ENCODE assay signal across 26 mouse cellular contexts in genomic region chr2:14229979-14230378, GRCm38 (mm10). TPM values are rescaled to one million over a fixed set of nuclear protein-coding genes. Genes with fewer than 3 reads are reported as not detected.
DNase-seq lines count a peak whose midpoint lies in the region; ATAC-seq and TF ChIP-seq lines count a peak whose summit lies in the region.
"Had no signal": no experiment of that assay in that cellular context is flagged by ENCODE, and none has a peak within 500 bp of the region (broad histone marks: within the 10 kb centered on the region; RNA-seq: fewer than 3 reads in every experiment).

No protein-coding gene starts in this region.

- 92% methylated on average over 14 of the region's 14 CpGs for WGBS in midbrain, embryonic 11.5 days
- 92% methylated on average over 14 of the region's 14 CpGs for WGBS in midbrain, embryonic 16.5 days
- WGBS in liver, embryonic 14.5 days (ENCODE audit: insufficient replicate concordance), result 50% methylated on average over 14 of the region's 14 CpGs

- H3K4me1 ChIP-seq in midbrain, embryonic 11.5 days (ENCODE audit: control insufficient read depth, insufficient read depth, low read length), result no peaks in the 10 kb centered on the region
- H3K4me1 ChIP-seq in midbrain, embryonic 16.5 days (ENCODE audit: control insufficient read depth, insufficient read depth, low read length), result no peaks in the 10 kb centered on the region
- peaks cover 28% of the 10 kb centered on the region for H3K4me1 ChIP-seq in bone marrow macrophage, adult 2 months (ENCODE audit: control insufficient read depth, insufficient read depth, low read length)
- 0 out of 4 replicates have a peak, but pooled peaks cover 0 to 2% of the 10 kb centered on the region in 2 experiments for H3K4me1 ChIP-seq in liver, embryonic 14.5 days (replicated peaks; ENCODE audit: control insufficient read depth in 2 of 2, insufficient read depth in 2 of 2, low read length in 1 of 2)
- H3K4me1 ChIP-seq: embryonic facial prominence, embryonic 13.5 days; forebrain, embryonic 13.5 days; hindbrain, embryonic 12.5 days; midbrain, embryonic 13.5 days had no signal

- H3K4me2 ChIP-seq in midbrain, embryonic 11.5 days, result no peak overlapping the region
- H3K4me2 ChIP-seq in midbrain, embryonic 16.5 days (ENCODE audit: low read length), result no peak overlapping the region
- H3K4me2 ChIP-seq in liver, embryonic 14.5 days (ENCODE audit: low read depth), result no peak overlapping the region
- H3K4me2 ChIP-seq: embryonic facial prominence, embryonic 13.5 days; forebrain, embryonic 13.5 days; hindbrain, embryonic 12.5 days; midbrain, embryonic 13.5 days had no signal

- no peak overlapping the region for H3K27ac ChIP-seq in midbrain, embryonic 11.5 days (ENCODE audit: low read depth, low read length)
- no peak overlapping the region for H3K27ac ChIP-seq in midbrain, embryonic 16.5 days (ENCODE audit: low read length)
- peak overlapping the region; percentile 93 for H3K27ac ChIP-seq in bone marrow macrophage, adult 2 months (ENCODE audit: insufficient read depth, low read depth, low read length)
- no peak overlapping the region for H3K27ac ChIP-seq in liver, embryonic 14.5 days
- H3K27ac ChIP-seq: embryonic facial prominence, embryonic 13.5 days; forebrain, embryonic 13.5 days; heart, embryonic 10.5 days; hindbrain, embryonic 12.5 days; midbrain, embryonic 13.5 days had no signal

- H3K9me3 ChIP-seq in midbrain, embryonic 11.5 days (ENCODE audit: control insufficient read depth, low read length), result no peaks in the 10 kb centered on the region
- no peaks in the 10 kb centered on the region for H3K9me3 ChIP-seq in midbrain, embryonic 16.5 days (replicated peaks; ENCODE audit: control insufficient read depth, low read length, poor library complexity, severe bottlenecking)
- no peaks in the 10 kb centered on the region for H3K9me3 ChIP-seq in liver, embryonic 14.5 days (ENCODE audit: control insufficient read depth, low read length)
- H3K9me3 ChIP-seq: embryonic facial prominence, embryonic 13.5 days; forebrain, embryonic 13.5 days; heart, embryonic 10.5 days; hindbrain, embryonic 12.5 days; midbrain, embryonic 13.5 days had no signal

- no peak for ATAC-seq in midbrain, embryonic 11.5 days (ENCODE audit: low FRiP score)
- no peak for ATAC-seq in midbrain, embryonic 16.5 days
- no peak for ATAC-seq in liver, embryonic 14.5 days (ENCODE audit: insufficient read depth)
- ATAC-seq: forebrain, embryonic 13.5 days; intestine, postnatal 0 days; lung, postnatal 0 days; midbrain, embryonic 13.5 days had no signal

- no peak overlapping the region for H3K9ac ChIP-seq in midbrain, embryonic 11.5 days (ENCODE audit: low read length)
- H3K9ac ChIP-seq in midbrain, embryonic 16.5 days (ENCODE audit: low read depth, low read length), result no peak overlapping the region
- no peak overlapping the region for H3K9ac ChIP-seq in liver, embryonic 14.5 days (replicated peaks)
- H3K9ac ChIP-seq: embryonic facial prominence, embryonic 13.5 days; forebrain, embryonic 13.5 days; hindbrain, embryonic 12.5 days; midbrain, embryonic 13.5 days had no signal

- no peaks in the 10 kb centered on the region for H3K36me3 ChIP-seq in midbrain, embryonic 11.5 days (ENCODE audit: control insufficient read depth, insufficient read depth, low read length)
- H3K36me3 ChIP-seq in midbrain, embryonic 16.5 days (ENCODE audit: control insufficient read depth, insufficient read depth, low read length), result no peaks in the 10 kb centered on the region
- no peaks in the 10 kb centered on the region for H3K36me3 ChIP-seq in liver, embryonic 14.5 days (replicated peaks; ENCODE audit: control insufficient read depth, insufficient read depth, low read depth)
- H3K36me3 ChIP-seq: embryonic facial prominence, embryonic 13.5 days; heart, embryonic 10.5 days; hindbrain, embryonic 12.5 days; midbrain, embryonic 13.5 days had no signal

- peak; percentile 21 for DNase-seq in midbrain, embryonic 11.5 days (ENCODE audit: low spot score, missing footprints)
- no peak for DNase-seq in liver, embryonic 14.5 days (ENCODE audit: low read depth in 3 of 3, low spot score in 3 of 3)
- DNase-seq in layer of hippocampus, postnatal 10 days (ENCODE audit: low spot score in 2 of 2), result no peak
- no peak for DNase-seq in embryo, embryonic 10 days (ENCODE audit: low spot score)
- DNase-seq in left cerebral cortex, adult 11 months (ENCODE audit: low spot score), result no peak
- DNase-seq: adrenal gland, adult 2 months; cerebellum, adult 2 months; cerebellum, postnatal 25 days; embryo, embryonic 11 days; heart, postnatal 10 days; kidney, postnatal 25 days; right cerebral cortex, postnatal 25 days; spleen, adult 18-20 months; thymus, postnatal 14 days had no signal

- TF ChIP-seq CTCF in bone marrow macrophage, adult 2 months (IDR thresholded peaks at IDR 0.05; ENCODE audit: low read depth, low read length), result no peak
- no peak for TF ChIP-seq CTCF in liver, embryonic 14.5 days (IDR thresholded peaks at IDR 0.05; ENCODE audit: low read depth)

- TF ChIP-seq POLR2A in bone marrow macrophage, adult 2 months (IDR thresholded peaks at IDR 0.05; ENCODE audit: borderline replicate concordance, low read depth, low read length), result no peak

- TF ChIP-seq EP300 in liver, embryonic 14.5 days (IDR thresholded peaks at IDR 0.05; ENCODE audit: low read depth), result no peak

- no peak overlapping the region for H3K4me3 ChIP-seq in midbrain, embryonic 11.5 days (ENCODE audit: low read depth, low read length)
- H3K4me3 ChIP-seq in midbrain, embryonic 16.5 days (ENCODE audit: low read depth, low read length), result no peak overlapping the region
- H3K4me3 ChIP-seq in bone marrow macrophage, adult 2 months (ENCODE audit: insufficient read depth, low read length), result peak overlapping the region; percentile 83
- H3K4me3 ChIP-seq in liver, embryonic 14.5 days (ENCODE audit: insufficient read depth in 1 of 2, low read depth in 2 of 2, low read length in 2 of 2), result peak overlapping the region; percentile 12 to 26; a peak in 3 of 4 replicates
- H3K4me3 ChIP-seq: embryonic facial prominence, embryonic 13.5 days; erythroblast, embryonic 14.5 days; forebrain, embryonic 13.5 days; heart, embryonic 10.5 days; hindbrain, embryonic 12.5 days; midbrain, embryonic 13.5 days had no signal

- H3K27me3 ChIP-seq in midbrain, embryonic 11.5 days (ENCODE audit: control insufficient read depth, insufficient read depth, low read length), result no peaks in the 10 kb centered on the region
- H3K27me3 ChIP-seq in midbrain, embryonic 16.5 days (ENCODE audit: control insufficient read depth, insufficient read depth, low read depth, low read length), result no peaks in the 10 kb centered on the region
- H3K27me3 ChIP-seq in liver, embryonic 14.5 days (ENCODE audit: control insufficient read depth, insufficient read depth, low read length), result no peaks in the 10 kb centered on the region
- H3K27me3 ChIP-seq: embryonic facial prominence, embryonic 13.5 days; forebrain, embryonic 13.5 days; hindbrain, embryonic 12.5 days; midbrain, embryonic 13.5 days had no signal

RNA-seq across cellular contexts. Expression of gene Mrc1, which starts 0.8 kb away (rescaled TPM):
- 6.4 and 8.3 TPM in 2 replicates for polyA plus RNA-seq in midbrain, embryonic 11.5 days (2014; fragmentation: Nextera tagmentation; extraction: Ambion mirVana)
- 4.8 and 6.0 TPM in 2 replicates for polyA plus RNA-seq in midbrain, embryonic 16.5 days (2015; fragmentation: Nextera tagmentation; extraction: Ambion mirVana)
- polyA plus RNA-seq in bone marrow macrophage, adult 2 months (2012; ENCODE audit: insufficient read depth, insufficient read length, missing spikeins), result 471 and 498 TPM in 2 replicates
- polyA plus RNA-seq in liver, embryonic 14.5 days (2012; rRNA removed), result 3.9 and 5.6 TPM in 2 replicates
- 8.1 and 8.3 TPM in 2 replicates for polyA plus RNA-seq in liver, embryonic 14.5 days (2014; fragmentation: Nextera tagmentation; extraction: Ambion mirVana)
- total RNA-seq in layer of hippocampus, postnatal 10 days (2021), result 1 to 10 TPM; 7.1 to 7.5 TPM

RNA-seq across cellular contexts. Expression of gene Tmem236, which starts 55.7 kb away (rescaled TPM):
- polyA plus RNA-seq in midbrain, embryonic 11.5 days (2014; fragmentation: Nextera tagmentation; extraction: Ambion mirVana), result 0.08 TPM in 1 of 2 replicates, not detected in the other
- polyA plus RNA-seq in midbrain, embryonic 16.5 days (2015; fragmentation: Nextera tagmentation; extraction: Ambion mirVana), result 0.17 and 0.18 TPM in 2 replicates
- 0.36 TPM in 1 of 2 replicates, not detected in the other for polyA plus RNA-seq in bone marrow macrophage, adult 2 months (2012; ENCODE audit: insufficient read depth, insufficient read length, missing spikeins)
- polyA plus RNA-seq in liver, embryonic 14.5 days (2012; rRNA removed), result 0.05 and 0.06 TPM in 2 replicates
- polyA plus RNA-seq in liver, embryonic 14.5 days (2014; fragmentation: Nextera tagmentation; extraction: Ambion mirVana), result 0.06 and 0.09 TPM in 2 replicates
- under 1 TPM; 0.09 to 0.20 TPM for total RNA-seq in layer of hippocampus, postnatal 10 days (2021)
- total RNA-seq: adrenal gland, adult 2 months; granulocyte monocyte progenitor cell, adult 5-6 weeks; heart, postnatal 10 days had no signal
- polyA plus RNA-seq: adrenal gland, adult 2 months; erythroblast, embryonic 14.5 days; heart, embryonic 10.5 days; hindbrain, embryonic 12.5 days; midbrain, embryonic 13.5 days; neural tube, embryonic 11.5 days had no signal

Comparison
In these comparisons a context has a peak if more than half of its experiments do, and no peak if none do; other contexts are left out.
1. H3K4me3 ChIP-seq: peak in bone marrow macrophage, adult 2 months (single experiment) and liver, embryonic 14.5 days (2 of 2); none in midbrain, embryonic 11.5 days (single experiment) and midbrain, embryonic 16.5 days (single experiment).
2. RNA of gene Mrc1, which starts 0.8 kb away (polyA plus RNA-seq): 471 to 498 TPM in bone marrow macrophage, adult 2 months; 3.9 to 8.3 TPM in liver, embryonic 14.5 days, 6.4 to 8.3 TPM in midbrain, embryonic 11.5 days and 4.8 to 6.0 TPM in midbrain, embryonic 16.5 days; every median in the first group is over 10 times any median in the second.